Mouse (Mus musculus) layer of hippocampus, postnatal 25 days (tissue): ENCODE measurements around the gene Cisd2. TPM values are rescaled to one million over a fixed set of nuclear protein-coding genes. Genes with fewer than 3 reads are reported as not detected.

Experiments
- DNase-seq, 2 experiments: peaks; one replicate each; pipeline ENCODE4 v3.0.0; 2022; ENCODE audit warnings: mixed read lengths in 2 of 2, low spot score in 1 of 2; ENCODE audit errors: extremely low spot score in 1 of 2
- total RNA-seq, 2 experiments: library from RNA; stranded (reverse); gene quantifications; 2 replicates each; pipeline ENCODE4 v1.2.3; 2021

The Cisd2 gene
- 10 to 100 TPM; 33.0 to 38.1 TPM for total RNA-seq

- no peak for DNase-seq
These were observed at the start of gene Cisd2 for GRCm38 (mm10) chr3:135423608-135424212. Cisd2 (minus strand) TSS chr3:135423925.

- DNase-seq: no peak
These were observed 47.1 kb upstream of the Cisd2 start for GRCm38 (mm10) chr3:135470823-135471222.

- peak in 1 of 2 experiments; percentile 48 for DNase-seq
These were observed 46.2 kb upstream of the Cisd2 start for GRCm38 (mm10) chr3:135469974-135470373.

GRCm38 (mm10) chr3:135469146-135469545, 45.4 kb upstream of the Cisd2 start:
- no peak for DNase-seq

GRCm38 (mm10) chr3:135468402-135468801, 44.7 kb upstream of the Cisd2 start:
- no peak for DNase-seq

GRCm38 (mm10) chr3:135458981-135459380, 35.3 kb upstream of the Cisd2 start:
- no peak for DNase-seq

- no peak for DNase-seq
These were observed 21.2 kb upstream of the Cisd2 start for GRCm38 (mm10) chr3:135444930-135445329.

GRCm38 (mm10) chr3:135440621-135441020, 16.9 kb upstream of the Cisd2 start:
- no peak for DNase-seq

GRCm38 (mm10) chr3:135440221-135440620, 16.5 kb upstream of the Cisd2 start:
- DNase-seq: peak in 1 of 2 experiments; percentile 13

GRCm38 (mm10) chr3:135439651-135440050, 15.9 kb upstream of the Cisd2 start:
- DNase-seq: no peak

GRCm38 (mm10) chr3:135438913-135439531, 15.3 kb upstream of the Cisd2 start:
- peak; percentile 49 to 68 for DNase-seq

GRCm38 (mm10) chr3:135438531-135438912, 14.8 kb upstream of the Cisd2 start:
- DNase-seq: peak in 1 of 2 experiments; percentile 93

- DNase-seq: peak; percentile 93 to 99
These were observed 14.2 kb upstream of the Cisd2 start, which contains the start of gene Ube2d3 for GRCm38 (mm10) chr3:135437758-135438495. Ube2d3 (plus strand) TSS chr3:135438149.

- DNase-seq: no peak
These were observed 13.3 kb upstream of the Cisd2 start for GRCm38 (mm10) chr3:135436901-135437616.

- peak; percentile 71 to 91 for DNase-seq
These were observed 693 bp downstream of the Cisd2 start for GRCm38 (mm10) chr3:135422856-135423607.

- no peak for DNase-seq
These were observed 1.4 kb downstream of the Cisd2 start for GRCm38 (mm10) chr3:135422232-135422855.

- DNase-seq: no peak
These were observed 2.5 kb downstream of the Cisd2 start for GRCm38 (mm10) chr3:135421310-135421594.

GRCm38 (mm10) chr3:135420542-135421309, 3.0 kb downstream of the Cisd2 start:
- DNase-seq: no peak

- DNase-seq: no peak
These were observed 5.9 kb downstream of the Cisd2 start for GRCm38 (mm10) chr3:135417799-135418198.
